Mouse (Mus musculus) urinary bladder, postnatal 4 days (tissue): ENCODE results near the gene Phox2a.

Experiments used
- DNase-seq, 2 experiments: peaks; one replicate each; pipeline ENCODE4 v3.0.0; 2021 to 2022; ENCODE audit warnings: low spot score in 2 of 2

The Phox2a gene

GRCm38 (mm10) chr7:101837606-101838471, 19.7 kb downstream of the Phox2a start, which contains the start of gene Inppl1:
Gene Inppl1, minus strand, starts transcription at chr7:101838229.
- peak; percentile 82 to 86 for DNase-seq

- no peak for DNase-seq
Measured at GRCm38 (mm10) chr7:101844186-101844585, 26.1 kb downstream of the Phox2a start.

GRCm38 (mm10) chr7:101847934-101848333, 29.8 kb downstream of the Phox2a start:
- DNase-seq, result no peak

- no peak for DNase-seq
Measured at GRCm38 (mm10) chr7:101851689-101852088, 33.6 kb downstream of the Phox2a start.

- DNase-seq, result no peak
Measured at GRCm38 (mm10) chr7:101852846-101853245, 34.7 kb downstream of the Phox2a start.

GRCm38 (mm10) chr7:101853816-101854215, 35.7 kb downstream of the Phox2a start:
- no peak for DNase-seq

- DNase-seq, result no peak
Measured at GRCm38 (mm10) chr7:101857094-101857493, 39.0 kb downstream of the Phox2a start, which contains the start of gene Folr2. Gene Folr2, minus strand, starts transcription at chr7:101857194.

GRCm38 (mm10) chr7:101858362-101858761, 40.2 kb downstream of the Phox2a start:
- DNase-seq, result no peak

GRCm38 (mm10) chr7:101860978-101861377, 42.9 kb downstream of the Phox2a start:
- DNase-seq, result no peak

GRCm38 (mm10) chr7:101862291-101862690, 44.2 kb downstream of the Phox2a start:
- DNase-seq, result no peak

GRCm38 (mm10) chr7:101863415-101863814, 45.3 kb downstream of the Phox2a start, which contains the start of gene Anapc15:
Gene Anapc15, plus strand, starts transcription at chr7:101863715.
- no peak for DNase-seq

- DNase-seq, result no peak
Measured at GRCm38 (mm10) chr7:101866491-101867265, 48.6 kb downstream of the Phox2a start.

- DNase-seq, result no peak
Measured at GRCm38 (mm10) chr7:101867482-101867881, 49.4 kb downstream of the Phox2a start.

- DNase-seq, result no peak
Measured at GRCm38 (mm10) chr7:101868241-101869162, 50.4 kb downstream of the Phox2a start.

GRCm38 (mm10) chr7:101869163-101869500, 51.0 kb downstream of the Phox2a start:
- no peak for DNase-seq

- DNase-seq, result no peak
Measured at GRCm38 (mm10) chr7:101870629-101871028, 52.5 kb downstream of the Phox2a start, which contains the start of gene Folr1. Gene Folr1, minus strand, starts transcription at chr7:101870788.

GRCm38 (mm10) chr7:101871296-101871695, 53.2 kb downstream of the Phox2a start:
- DNase-seq, result no peak
